Mouse (Mus musculus) heart, postnatal 0 days (tissue): Measurements from ENCODE around the gene Prkd1.

Experiments used
- CTCF ChIP-seq: IDR thresholded peaks from 2 replicates; pipeline ENCODE4 v1.5.1; 2016; ENCODE audit warnings: antibody characterized with exemption, control low read depth, low read depth
- EP300 ChIP-seq: IDR thresholded peaks from 2 replicates; pipeline ENCODE4 v1.6.1; 2016; ENCODE audit warnings: antibody characterized with exemption, low read depth

DNA sequence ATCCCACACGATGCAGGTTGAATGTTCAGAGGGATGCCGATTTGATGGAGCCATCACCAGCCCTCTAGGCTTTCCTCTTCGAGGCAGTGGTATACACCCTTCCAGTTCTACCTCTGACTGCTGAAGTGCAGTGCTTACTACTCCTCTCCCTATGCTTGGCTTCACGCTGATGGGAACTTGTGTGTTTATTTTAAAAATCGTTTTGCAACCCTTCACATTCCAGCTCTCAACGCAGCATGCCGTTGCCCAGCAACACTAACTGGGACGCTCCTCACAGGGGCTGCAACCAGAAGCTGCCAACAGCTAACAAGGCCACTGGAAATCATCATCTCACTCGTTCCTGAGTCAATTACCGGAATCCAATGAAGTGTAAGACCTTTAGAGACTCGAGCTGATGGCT, 296.5 kb downstream of the Prkd1 start:
- TF ChIP-seq EP300, result no peak
- no peak for TF ChIP-seq CTCF
